Mouse (Mus musculus) C2C12 (cell line): ENCODE results near the gene Nup205. TPM values are rescaled to one million over a fixed set of nuclear protein-coding genes. Genes with fewer than 3 reads are reported as not detected.

ENCODE experiments used
- H3K27me3 ChIP-seq: one replicate; pipeline ENCODE4 v1.6.1; 2011; ENCODE audit not compliant: control insufficient read depth, insufficient read depth, insufficient read length
- H3K36me3 ChIP-seq: one replicate; pipeline ENCODE4 v1.6.1; 2011; ENCODE audit not compliant: control insufficient read depth, insufficient read depth
- H3K4me3 ChIP-seq: one replicate; pipeline ENCODE4 v1.5.1; 2011; ENCODE audit warnings: mild to moderate bottlenecking, control low read depth; ENCODE audit not compliant: poor library complexity, insufficient read depth, severe bottlenecking
- H3K79me2 ChIP-seq: one replicate; pipeline ENCODE4 v1.6.1; 2011; ENCODE audit not compliant: control insufficient read depth, insufficient read depth
- H3K79me3 ChIP-seq: one replicate; pipeline ENCODE4 v1.6.1; 2011; ENCODE audit warnings: low read depth, control low read depth
- H3ac ChIP-seq: one replicate; pipeline ENCODE3; 2011; ENCODE audit warnings: low read depth; ENCODE audit not compliant: control insufficient read depth, insufficient read length
- CEBPB ChIP-seq: IDR thresholded peaks from one replicate; pipeline ENCODE4 v1.6.1; 2011; ENCODE audit warnings: low read depth, mild to moderate bottlenecking, control low read depth, moderate library complexity
- CTCF ChIP-seq: IDR thresholded peaks from one replicate; pipeline ENCODE4 v1.5.1; 2011; ENCODE audit not compliant: control insufficient read depth, insufficient read depth, insufficient read length
- FOSL1 ChIP-seq: IDR thresholded peaks from one replicate; pipeline ENCODE4 v1.8.0; 2011; ENCODE audit warnings: mild to moderate bottlenecking, low read length; ENCODE audit not compliant: poor library complexity, insufficient read depth, severe bottlenecking
- MAX ChIP-seq: IDR thresholded peaks from one replicate; pipeline ENCODE4 v1.6.1; 2011; ENCODE audit warnings: mild to moderate bottlenecking, control low read depth
- MYOD1 ChIP-seq: IDR thresholded peaks from one replicate; pipeline ENCODE4 v1.6.1; 2011; ENCODE audit warnings: low read depth; ENCODE audit not compliant: control insufficient read depth, insufficient read length
- MYOG ChIP-seq: IDR thresholded peaks from one replicate; pipeline ENCODE4 v1.6.1; 2011; ENCODE audit not compliant: control insufficient read depth, insufficient read length; ENCODE audit errors: extremely low read depth
- USF1 ChIP-seq: IDR thresholded peaks from one replicate; pipeline ENCODE4 v1.6.1; 2011; ENCODE audit warnings: low read depth, mild to moderate bottlenecking, control low read depth, moderate library complexity
- long read RNA-seq, 2 experiments: library from polyadenylated mRNA; unstranded; transcript quantifications; one replicate each; pipeline ENCODE4 v2.0.0; 2019 to 2020
- polyA plus RNA-seq: library from polyadenylated mRNA; unstranded; fragments of >200 nt; fragmentation: generic; extraction: Trizol; gene quantifications from one replicate; pipeline ENCODE4 v1.2.1, GENCODE M21; 2012; ENCODE audit warnings: missing spikeins

The Nup205 gene
- polyA plus RNA-seq = 40.8 TPM
- long read RNA-seq, experiment 1, partial matches to known transcripts = 5 of 7 reads
- long read RNA-seq, experiment 1, other reads (novel, unspliced or antisense) = 1 of 7 reads
- long read RNA-seq, experiment 2, full-length matches to known transcripts = 114 of 171 reads
- long read RNA-seq, experiment 2, partial matches to known transcripts = 39 of 171 reads
- long read RNA-seq, experiment 2, other reads (novel, unspliced or antisense) = 18 of 171 reads

DNA sequence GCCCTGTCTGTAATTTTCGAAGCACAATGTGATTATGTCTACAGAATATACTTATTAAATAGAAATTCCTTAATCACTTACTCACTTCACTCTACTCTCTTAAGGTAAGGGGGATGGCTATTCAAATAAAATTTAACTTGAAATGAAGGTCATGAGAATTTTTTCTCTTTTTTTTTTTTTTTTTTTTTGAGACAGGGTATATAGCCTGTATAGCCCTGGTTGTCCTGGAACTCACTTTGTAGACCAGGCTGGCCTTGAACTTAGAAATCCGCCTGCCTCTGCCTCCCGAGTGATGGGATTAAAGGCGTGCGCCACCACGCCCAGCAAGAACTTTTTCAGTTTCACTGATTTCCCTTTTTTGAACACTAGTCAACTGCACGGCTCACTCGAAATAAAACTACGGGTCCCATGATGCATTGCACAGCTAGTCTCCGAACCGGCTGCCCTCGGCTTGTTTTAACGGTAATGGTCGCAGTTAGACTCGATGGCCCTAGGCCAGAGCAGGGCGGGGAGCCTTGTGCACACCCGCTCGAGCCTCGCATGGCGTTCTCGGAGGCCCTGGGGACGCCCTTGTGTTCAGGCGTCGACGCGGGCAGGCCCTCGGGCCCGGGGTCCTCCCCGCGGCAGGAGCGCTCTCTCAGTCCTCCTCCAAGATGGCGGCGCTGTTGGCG lies at the start of gene Nup205:
Gene Nup205 (plus strand): TSS at position 443 of the 671 bp plus-strand sequence.
- TF ChIP-seq USF1 (peak; percentile 19), CTCF (no peak), FOSL1 (no peak), CEBPB (no peak), MYOD1 (no peak), MAX (peak; percentile 97), MYOG (no peak)
- Histone ChIP-seq H3K27me3 (no peaks in the 10 kb centered on the region), H3K4me3 (peak within 1 kb of the TSS; percentile 76), H3K79me3 (peaks cover 44% of the 10 kb centered on the region), H3K79me2 (peaks cover 51% of the 10 kb centered on the region), H3ac (peak within 1 kb of the TSS; percentile 72), H3K36me3 (peaks cover 4% of the 10 kb centered on the region)

DNA sequence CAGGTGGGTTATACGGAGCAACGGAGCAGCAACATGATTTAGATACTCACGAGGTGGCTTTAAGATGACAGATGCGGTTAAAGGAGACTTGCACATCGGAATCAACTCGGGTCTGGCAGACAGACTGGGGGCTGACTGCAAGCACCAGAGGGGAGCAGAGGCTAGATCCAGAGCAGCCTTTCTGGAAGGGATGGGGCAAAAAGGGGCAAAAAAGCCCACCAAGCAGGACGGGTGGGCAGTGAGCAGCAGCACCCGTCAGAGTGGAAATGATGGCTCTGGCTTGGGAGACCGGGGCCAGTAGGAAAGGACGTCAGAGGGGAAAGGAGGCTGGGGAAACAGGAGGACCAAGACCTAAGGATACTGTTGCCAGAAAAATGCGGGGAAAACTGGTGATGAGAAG lies 44.4 kb upstream of the Nup205 start:
- TF ChIP-seq CEBPB = no peak
- no peak for TF ChIP-seq MYOG
- no peak for TF ChIP-seq MAX
- no peak for TF ChIP-seq USF1
- TF ChIP-seq FOSL1 = no peak
- no peak for TF ChIP-seq MYOD1
- TF ChIP-seq CTCF = no peak
- peak overlapping the region; percentile 79 for H3K4me3 ChIP-seq
- H3K36me3 ChIP-seq = peaks cover 9% of the 10 kb centered on the region
- peak overlapping the region; percentile 86 for H3ac ChIP-seq
- peaks cover 52% of the 10 kb centered on the region for H3K79me3 ChIP-seq
- no peaks in the 10 kb centered on the region for H3K27me3 ChIP-seq
- peaks cover 57% of the 10 kb centered on the region for H3K79me2 ChIP-seq

DNA sequence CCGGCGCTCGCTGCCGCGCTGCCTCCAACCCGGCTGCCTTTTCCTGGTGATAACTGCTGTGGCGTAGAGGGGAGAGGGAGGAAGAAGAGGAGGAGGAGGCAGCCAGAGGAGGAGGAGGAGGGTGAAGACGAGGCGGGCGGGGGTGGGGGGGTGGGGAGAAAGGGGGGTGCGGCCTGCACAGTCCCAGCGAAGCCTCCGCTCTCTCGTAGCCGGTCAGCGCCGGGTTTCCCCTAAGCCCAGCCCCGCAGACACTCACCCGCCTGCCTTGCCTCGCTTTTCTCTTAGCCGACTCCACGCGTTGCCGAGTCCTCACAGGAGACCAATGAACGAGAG lies 44.0 kb upstream of the Nup205 start:
- no peaks in the 10 kb centered on the region for H3K27me3 ChIP-seq
- TF ChIP-seq CTCF = no peak
- no peak for TF ChIP-seq MAX
- no peak for TF ChIP-seq FOSL1
- no peak for TF ChIP-seq MYOG
- no peak for TF ChIP-seq MYOD1
- no peak for TF ChIP-seq USF1
- no peak for TF ChIP-seq CEBPB
- H3K79me2 ChIP-seq = peaks cover 53% of the 10 kb centered on the region
- peak overlapping the region; percentile 86 for H3ac ChIP-seq
- H3K79me3 ChIP-seq = peaks cover 49% of the 10 kb centered on the region
- peaks cover 9% of the 10 kb centered on the region for H3K36me3 ChIP-seq
- peak overlapping the region; percentile 79 for H3K4me3 ChIP-seq

DNA sequence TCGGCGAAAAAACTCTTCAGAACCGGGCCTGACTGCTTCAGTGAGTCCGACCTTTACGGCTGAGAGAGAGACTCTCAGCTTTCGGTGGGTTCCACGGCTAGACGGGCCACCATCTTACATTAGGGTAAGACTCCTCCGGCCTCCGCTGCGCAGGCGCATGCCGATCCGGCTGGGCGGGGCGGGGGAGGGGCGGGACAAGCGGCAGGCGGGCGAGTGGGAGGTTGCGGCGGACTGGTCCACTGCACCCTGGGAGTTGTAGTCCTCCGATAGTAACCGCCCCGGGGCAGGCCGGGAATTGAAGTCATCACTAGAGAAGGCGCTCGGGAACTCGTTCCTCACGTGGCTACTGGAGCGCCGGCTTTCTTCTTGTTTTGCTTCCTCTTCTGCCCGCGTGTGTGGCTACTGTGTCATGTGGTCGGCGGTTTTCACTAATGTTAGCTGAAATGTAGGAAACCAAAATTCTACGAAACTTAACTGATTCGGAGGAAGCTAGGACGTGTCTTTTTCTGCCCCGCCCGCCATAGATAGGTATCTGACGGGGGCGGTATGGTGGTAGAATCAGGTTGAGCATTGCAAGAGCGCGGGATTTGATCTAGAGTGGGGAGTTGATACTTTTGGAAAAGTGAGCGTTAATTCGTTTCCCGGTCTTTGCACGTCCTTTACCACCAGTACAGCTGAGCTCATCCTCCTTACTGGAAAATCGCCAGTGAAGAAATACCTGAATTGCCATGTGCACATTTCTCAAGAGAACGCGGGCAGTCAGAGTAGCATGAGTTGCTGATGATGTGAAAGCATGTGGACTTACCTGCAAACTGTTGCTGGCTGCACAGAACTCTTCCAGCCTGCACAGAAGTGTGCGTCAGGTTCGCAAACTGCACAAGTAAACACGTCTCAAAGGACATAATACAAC lies 43.4 kb upstream of the Nup205 start, which contains the start of gene Cnot4:
Gene Cnot4 (minus strand): TSS at position 146 of the 910 bp plus-strand sequence.
- TF ChIP-seq USF1 (peak; percentile 86), MAX (peak; percentile 94), CTCF (no peak)
- H3K79me2 ChIP-seq = peaks cover 47% of the 10 kb centered on the region

DNA sequence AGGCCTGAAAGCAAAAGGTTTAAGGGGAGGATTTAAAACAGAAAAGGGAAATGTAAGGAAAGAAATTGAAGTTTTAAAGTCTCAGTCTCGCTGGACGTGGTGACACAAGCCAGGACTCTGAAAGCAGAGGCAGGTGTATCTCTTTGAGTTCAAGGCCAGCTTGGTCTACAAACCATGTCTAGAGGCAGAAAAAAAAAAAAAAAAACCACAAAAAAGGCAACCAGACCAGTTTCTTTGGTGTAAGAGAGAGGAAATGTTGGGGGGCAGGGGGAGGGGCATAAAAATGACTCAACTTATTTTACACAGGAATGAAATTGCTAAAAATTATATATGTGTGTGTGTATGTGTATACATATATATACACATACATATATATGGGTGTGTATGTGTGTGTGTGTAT lies 42.4 kb upstream of the Nup205 start:
- no peak overlapping the region for H3K4me3 ChIP-seq
- peaks cover 5% of the 10 kb centered on the region for H3K36me3 ChIP-seq

More for the DNA sequence above, 43.4 kb upstream of the Nup205 start, which contains the start of gene Cnot4:
- Histone ChIP-seq H3K36me3 (peaks cover 9% of the 10 kb centered on the region), H3ac (peak within 1 kb of the TSS; percentile 86), H3K27me3 (no peaks in the 10 kb centered on the region), H3K79me3 (peaks cover 43% of the 10 kb centered on the region), H3K4me3 (peak within 1 kb of the TSS; percentile 79)

More for the DNA sequence above, 42.4 kb upstream of the Nup205 start:
- Histone ChIP-seq H3ac (no peak overlapping the region), H3K79me3 (peaks cover 33% of the 10 kb centered on the region), H3K27me3 (no peaks in the 10 kb centered on the region), H3K79me2 (peaks cover 37% of the 10 kb centered on the region)
- TF ChIP-seq CEBPB (no peak), CTCF (no peak), MAX (no peak), USF1 (no peak), MYOD1 (no peak), FOSL1 (no peak), MYOG (no peak)
